Mouse (Mus musculus): Measurements from ENCODE around the gene Clpx. TPM values are rescaled to one million over a fixed set of nuclear protein-coding genes. Genes with fewer than 3 reads are reported as not detected.

Gene Clpx
- polyA plus RNA-seq, 1 experiment from 2014 or later = 47.3 TPM

- Histone ChIP-seq H3K27ac (replicated peaks) (peak overlapping the region; percentile 24; the same call in 1 of the 2 replicates), H3K27me3 (no peaks in the 10 kb centered on the region), H3K9me3 (no peaks in the 10 kb centered on the region), H3K4me2 (replicated peaks) (peak overlapping the region; percentile 72), H3K36me3 (0 out of 2 replicates have a peak, but pooled peaks cover 3% of the 10 kb centered on the region), H3K4me1 (peaks cover 25% of the 10 kb centered on the region), H3K4me3 (peak overlapping the region; percentile 72), H3K9ac (replicated peaks) (peak overlapping the region; percentile 59)
- ATAC-seq (replicated peaks) = peak; percentile 51
- 1% methylated on average over 9 of the region's 9 CpGs for WGBS
Measured at GRCm38 (mm10) chr9:65293580-65293972, 484 bp upstream of the Clpx start.

- 0 out of 2 replicates have a peak, but pooled peaks cover 3% of the 10 kb centered on the region for H3K36me3 ChIP-seq
- H3K9me3 ChIP-seq = no peaks in the 10 kb centered on the region
- no peaks in the 10 kb centered on the region for H3K27me3 ChIP-seq
- no peak for ATAC-seq (replicated peaks)
- H3K4me2 ChIP-seq (replicated peaks) = peak overlapping the region; percentile 77
- 2% methylated on average over 28 of the region's 28 CpGs for WGBS
- peaks cover 25% of the 10 kb centered on the region for H3K4me1 ChIP-seq
- peak overlapping the region; percentile 82 for H3K9ac ChIP-seq (replicated peaks)
- H3K27ac ChIP-seq (replicated peaks) = peak overlapping the region; percentile 74
- H3K4me3 ChIP-seq = peak overlapping the region; percentile 72
Measured at GRCm38 (mm10) chr9:65294716-65295378, 787 bp downstream of the Clpx start.

- Histone ChIP-seq H3K4me1 (peaks cover 25% of the 10 kb centered on the region), H3K27ac (replicated peaks) (no peak overlapping the region), H3K9ac (replicated peaks) (no peak overlapping the region), H3K4me3 (no peak overlapping the region), H3K27me3 (no peaks in the 10 kb centered on the region), H3K36me3 (peaks cover 16% of the 10 kb centered on the region), H3K9me3 (no peaks in the 10 kb centered on the region), H3K4me2 (replicated peaks) (no peak overlapping the region)
- ATAC-seq (replicated peaks) = no peak
- 92% methylated on average over 2 of the region's 2 CpGs for WGBS
Measured at GRCm38 (mm10) chr9:65297056-65297455, 3.0 kb downstream of the Clpx start.

- Histone ChIP-seq H3K4me3 (no peak overlapping the region), H3K36me3 (peaks cover 32% of the 10 kb centered on the region), H3K9ac (replicated peaks) (no peak overlapping the region), H3K27me3 (no peaks in the 10 kb centered on the region), H3K4me2 (replicated peaks) (no peak overlapping the region), H3K27ac (replicated peaks) (no peak overlapping the region), H3K4me1 (peaks cover 16% of the 10 kb centered on the region), H3K9me3 (no peaks in the 10 kb centered on the region)
- 89% methylated on average over 3 of the region's 3 CpGs for WGBS
- ATAC-seq (replicated peaks) = no peak
Measured at GRCm38 (mm10) chr9:65298761-65299160, 4.7 kb downstream of the Clpx start.

- Histone ChIP-seq H3K27ac (replicated peaks) (no peak overlapping the region), H3K9me3 (no peaks in the 10 kb centered on the region), H3K9ac (replicated peaks) (no peak overlapping the region), H3K27me3 (no peaks in the 10 kb centered on the region), H3K4me3 (no peak overlapping the region), H3K4me1 (peaks cover 16% of the 10 kb centered on the region), H3K4me2 (replicated peaks) (no peak overlapping the region), H3K36me3 (peaks cover 38% of the 10 kb centered on the region)
- no peak for ATAC-seq (replicated peaks)
- WGBS = 97% methylated on average over 7 of the region's 7 CpGs
Measured at GRCm38 (mm10) chr9:65299650-65300049, 5.6 kb downstream of the Clpx start.

- ATAC-seq (replicated peaks) = no peak
Measured at GRCm38 (mm10) chr9:65302327-65302983, 8.4 kb downstream of the Clpx start.

GRCm38 (mm10) chr9:65303586-65303985 is 9.5 kb downstream of the Clpx start:
- H3K4me1 ChIP-seq = no peaks in the 10 kb centered on the region
- 92% methylated on average over 4 of the region's 4 CpGs for WGBS
- no peaks in the 10 kb centered on the region for H3K9me3 ChIP-seq
- H3K36me3 ChIP-seq = peaks cover 45% of the 10 kb centered on the region
- no peak overlapping the region for H3K9ac ChIP-seq (replicated peaks)
- no peaks in the 10 kb centered on the region for H3K27me3 ChIP-seq
- no peak for ATAC-seq (replicated peaks)
- H3K4me2 ChIP-seq (replicated peaks) = no peak overlapping the region
- no peak overlapping the region for H3K4me3 ChIP-seq
- no peak overlapping the region for H3K27ac ChIP-seq (replicated peaks)

More at GRCm38 (mm10) chr9:65302327-65302983, 8.4 kb downstream of the Clpx start:
- Histone ChIP-seq H3K4me2 (replicated peaks) (no peak overlapping the region), H3K27me3 (no peaks in the 10 kb centered on the region), H3K27ac (replicated peaks) (no peak overlapping the region), H3K4me3 (no peak overlapping the region), H3K4me1 (no peaks in the 10 kb centered on the region), H3K36me3 (peaks cover 45% of the 10 kb centered on the region), H3K9me3 (no peaks in the 10 kb centered on the region), H3K9ac (replicated peaks) (no peak overlapping the region)
- WGBS = 90% methylated on average over 4 of the region's 4 CpGs

- no peak for ATAC-seq (replicated peaks)
Measured at GRCm38 (mm10) chr9:65304300-65304699, 10.2 kb downstream of the Clpx start.

GRCm38 (mm10) chr9:65306672-65307071 is 12.6 kb downstream of the Clpx start:
- H3K36me3 ChIP-seq = peaks cover 49% of the 10 kb centered on the region
- no peaks in the 10 kb centered on the region for H3K9me3 ChIP-seq
- no peak overlapping the region for H3K27ac ChIP-seq (replicated peaks)
- H3K9ac ChIP-seq (replicated peaks) = no peak overlapping the region
- 100% methylated on average over 2 of the region's 2 CpGs for WGBS
- no peaks in the 10 kb centered on the region for H3K4me1 ChIP-seq
- no peak overlapping the region for H3K4me3 ChIP-seq
- ATAC-seq (replicated peaks) = no peak
- no peaks in the 10 kb centered on the region for H3K27me3 ChIP-seq
- no peak overlapping the region for H3K4me2 ChIP-seq (replicated peaks)

More at GRCm38 (mm10) chr9:65304300-65304699, 10.2 kb downstream of the Clpx start:
- Histone ChIP-seq H3K4me2 (replicated peaks) (no peak overlapping the region), H3K9me3 (no peaks in the 10 kb centered on the region), H3K27me3 (no peaks in the 10 kb centered on the region), H3K9ac (replicated peaks) (no peak overlapping the region), H3K4me3 (no peak overlapping the region), H3K27ac (replicated peaks) (no peak overlapping the region), H3K36me3 (peaks cover 48% of the 10 kb centered on the region), H3K4me1 (no peaks in the 10 kb centered on the region)
- 88% methylated on average over 4 of the region's 4 CpGs for WGBS

- peaks cover 48% of the 10 kb centered on the region for H3K36me3 ChIP-seq
Measured at GRCm38 (mm10) chr9:65308011-65308410, 14.0 kb downstream of the Clpx start.

GRCm38 (mm10) chr9:65312669-65313357 is 18.8 kb downstream of the Clpx start:
- no peaks in the 10 kb centered on the region for H3K9me3 ChIP-seq
- no peaks in the 10 kb centered on the region for H3K27me3 ChIP-seq
- H3K4me2 ChIP-seq (replicated peaks) = no peak overlapping the region
- no peak overlapping the region for H3K27ac ChIP-seq (replicated peaks)
- WGBS = 94% methylated on average over 4 of the region's 4 CpGs
- H3K4me3 ChIP-seq = no peak overlapping the region
- no peaks in the 10 kb centered on the region for H3K4me1 ChIP-seq
- H3K9ac ChIP-seq (replicated peaks) = no peak overlapping the region
- no peak for ATAC-seq (replicated peaks)
- H3K36me3 ChIP-seq = peaks cover 55% of the 10 kb centered on the region

More at GRCm38 (mm10) chr9:65308011-65308410, 14.0 kb downstream of the Clpx start:
- no peak for ATAC-seq (replicated peaks)
- no peak overlapping the region for H3K27ac ChIP-seq (replicated peaks)
- no peak overlapping the region for H3K9ac ChIP-seq (replicated peaks)
- no peaks in the 10 kb centered on the region for H3K27me3 ChIP-seq
- no peak overlapping the region for H3K4me3 ChIP-seq
- no peaks in the 10 kb centered on the region for H3K9me3 ChIP-seq
- no peaks in the 10 kb centered on the region for H3K4me1 ChIP-seq
- no peak overlapping the region for H3K4me2 ChIP-seq (replicated peaks)
- WGBS = 90% methylated on average over 1 of the region's 1 CpGs

GRCm38 (mm10) chr9:65313846-65314245 is 19.8 kb downstream of the Clpx start:
- H3K4me1 ChIP-seq = no peaks in the 10 kb centered on the region
- WGBS = 100% methylated on average over 1 of the region's 1 CpGs
- H3K4me2 ChIP-seq (replicated peaks) = no peak overlapping the region
- H3K27me3 ChIP-seq = no peaks in the 10 kb centered on the region
- H3K27ac ChIP-seq (replicated peaks) = no peak overlapping the region
- ATAC-seq (replicated peaks) = no peak
- H3K9me3 ChIP-seq = no peaks in the 10 kb centered on the region
- H3K36me3 ChIP-seq = peaks cover 58% of the 10 kb centered on the region
- no peak overlapping the region for H3K9ac ChIP-seq (replicated peaks)
- H3K4me3 ChIP-seq = no peak overlapping the region
